Mouse (Mus musculus): ENCODE results near the gene Rps15. TPM values are rescaled to one million over a fixed set of nuclear protein-coding genes. Genes with fewer than 3 reads are reported as not detected.

Gene Rps15
- polyA plus RNA-seq, 1 experiment from 2014 or later, result 544 TPM

DNA sequence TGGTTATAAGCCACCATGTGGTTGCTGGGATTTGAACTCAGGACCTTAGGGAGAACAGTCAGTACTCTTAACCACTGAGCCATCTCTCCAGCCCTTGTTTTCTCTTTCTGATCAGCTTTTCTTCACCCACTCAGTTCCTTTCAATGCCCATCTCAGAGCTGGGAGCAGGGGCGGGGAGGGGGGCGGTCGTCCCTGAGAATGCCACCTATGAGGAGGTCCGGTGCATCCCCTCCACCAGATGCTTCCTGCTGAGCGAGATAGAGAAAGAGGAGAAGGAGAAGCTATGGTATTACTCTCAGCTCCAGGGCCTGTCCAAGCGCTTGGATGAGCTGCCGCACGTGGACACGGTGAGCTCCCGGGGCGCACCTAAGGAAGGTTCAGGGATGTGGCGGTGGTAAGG lies 12.2 kb downstream of the Rps15 start:
- Histone ChIP-seq H3K4me1 (peaks cover 59% of the 10 kb centered on the region), H3K27ac (replicated peaks) (no peak overlapping the region), H3K36me3 (peaks cover 58% of the 10 kb centered on the region), H3K9ac (replicated peaks) (0 out of 2 replicates have a peak overlapping the region, but pooled peaks have one; percentile 18), H3K27me3 (replicated peaks) (no peaks in the 10 kb centered on the region), H3K9me3 (replicated peaks) (no peaks in the 10 kb centered on the region), H3K4me2 (peak overlapping the region; percentile 32), H3K4me3 (replicated peaks) (peak overlapping the region; percentile 0; the same call in 1 of the 2 replicates)
- WGBS, result 23% methylated on average over 12 of the region's 12 CpGs
- no peak for ATAC-seq (ENCODE audit: low FRiP score)

DNA sequence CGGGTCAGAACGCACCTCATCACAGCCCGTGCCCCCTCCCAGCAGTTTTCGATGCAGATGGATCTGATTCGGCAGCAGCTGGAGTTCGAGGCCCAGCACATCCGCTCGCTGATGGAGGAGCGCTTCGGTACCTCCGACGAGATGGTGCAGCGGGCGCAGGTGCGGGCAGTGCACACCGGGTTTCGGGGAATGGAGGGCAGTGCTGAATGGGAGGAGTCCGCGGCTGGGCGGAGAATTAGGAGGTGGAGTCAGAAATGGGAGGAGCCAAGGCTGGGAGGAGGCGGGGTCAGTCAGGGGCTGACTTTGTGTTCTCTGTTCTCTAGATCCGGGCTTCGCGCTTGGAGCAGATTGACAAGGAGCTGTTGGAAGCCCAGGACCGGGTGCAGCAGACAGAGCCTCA lies 12.6 kb downstream of the Rps15 start:
- WGBS, result 12% methylated on average over 25 of the region's 25 CpGs
- H3K4me2 ChIP-seq, result peak overlapping the region; percentile 32
- peaks cover 62% of the 10 kb centered on the region for H3K36me3 ChIP-seq
- no peak overlapping the region for H3K27ac ChIP-seq (replicated peaks)
- H3K9me3 ChIP-seq (replicated peaks), result no peaks in the 10 kb centered on the region
- H3K27me3 ChIP-seq (replicated peaks), result no peaks in the 10 kb centered on the region
- H3K4me3 ChIP-seq (replicated peaks), result peak overlapping the region; percentile 0; the same call in 1 of the 2 replicates
- H3K4me1 ChIP-seq, result peaks cover 56% of the 10 kb centered on the region
- no peak for ATAC-seq (ENCODE audit: low FRiP score)
- H3K9ac ChIP-seq (replicated peaks), result no peak overlapping the region

DNA sequence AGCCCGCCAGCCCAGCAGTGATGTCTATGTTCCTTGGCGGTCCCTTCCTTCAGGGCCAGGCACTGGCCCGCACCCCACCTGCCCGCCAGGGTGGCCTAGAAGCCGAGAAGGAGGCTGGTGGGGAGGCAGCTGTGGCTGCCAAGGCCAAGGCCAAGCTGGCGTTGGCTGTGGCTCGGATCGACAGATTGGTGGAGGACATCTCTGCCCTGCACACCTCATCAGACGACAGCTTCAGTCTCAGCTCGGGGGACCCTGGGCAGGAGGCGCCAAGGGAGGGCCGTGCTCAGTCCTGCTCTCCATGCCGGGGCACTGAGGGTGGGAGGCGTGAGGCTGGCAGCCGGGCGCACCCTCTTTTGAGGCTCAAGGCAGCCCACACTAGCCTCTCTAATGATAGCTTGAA lies 19.3 kb downstream of the Rps15 start:
- Histone ChIP-seq H3K27ac (replicated peaks) (no peak overlapping the region), H3K4me1 (peaks cover 41% of the 10 kb centered on the region), H3K36me3 (peaks cover 98% of the 10 kb centered on the region), H3K4me2 (no peak overlapping the region), H3K9ac (replicated peaks) (no peak overlapping the region), H3K27me3 (replicated peaks) (no peaks in the 10 kb centered on the region), H3K9me3 (replicated peaks) (no peaks in the 10 kb centered on the region), H3K4me3 (replicated peaks) (no peak overlapping the region)
- no peak for ATAC-seq (ENCODE audit: low FRiP score)
- 87% methylated on average over 16 of the region's 16 CpGs for WGBS

DNA sequence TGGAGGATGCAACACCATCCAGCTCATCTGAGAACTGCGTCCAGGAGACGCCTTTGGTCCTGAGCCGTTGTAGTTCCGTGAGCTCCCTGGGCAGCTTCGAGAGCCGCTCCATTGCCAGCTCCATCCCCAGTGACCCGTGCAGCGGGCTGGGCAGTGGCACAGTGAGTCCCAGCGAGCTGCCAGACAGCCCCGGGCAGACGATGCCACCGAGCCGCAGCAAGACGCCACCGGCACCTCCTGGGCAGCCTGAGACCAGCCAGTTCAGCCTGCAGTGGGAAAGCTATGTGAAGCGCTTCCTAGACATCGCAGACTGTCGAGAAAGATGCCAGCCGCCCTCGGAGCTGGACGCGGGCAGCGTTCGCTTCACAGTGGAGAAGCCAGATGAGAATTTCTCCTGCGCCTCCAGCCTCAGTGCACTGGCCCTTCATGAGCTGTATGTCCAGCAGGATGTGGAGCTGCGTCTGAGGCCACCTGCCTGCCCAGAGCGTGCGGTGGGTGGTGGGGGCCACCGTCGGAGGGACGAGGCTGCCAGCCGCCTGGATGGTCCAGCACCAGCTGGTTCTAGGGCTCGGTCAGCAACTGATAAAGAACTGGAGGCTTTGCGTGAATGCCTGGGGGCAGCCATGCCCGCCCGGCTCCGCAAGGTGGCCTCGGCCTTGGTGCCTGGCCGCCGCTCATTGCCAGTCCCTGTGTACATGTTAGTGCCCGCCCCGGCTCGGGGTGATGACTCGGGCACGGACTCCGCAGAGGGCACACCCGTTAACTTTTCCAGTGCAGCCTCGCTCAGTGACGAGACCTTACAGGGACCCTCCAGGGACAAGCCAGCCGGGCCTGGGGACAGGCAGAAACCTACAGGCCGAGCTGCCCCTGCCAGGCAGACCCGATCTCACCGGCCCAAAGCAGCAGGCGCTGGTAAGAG lies 20.6 kb downstream of the Rps15 start:
- Histone ChIP-seq H3K27ac (replicated peaks) (no peak overlapping the region), H3K4me3 (replicated peaks) (no peak overlapping the region), H3K27me3 (replicated peaks) (no peaks in the 10 kb centered on the region), H3K36me3 (peaks cover 97% of the 10 kb centered on the region), H3K4me2 (no peak overlapping the region), H3K9me3 (replicated peaks) (no peaks in the 10 kb centered on the region), H3K4me1 (peaks cover 50% of the 10 kb centered on the region), H3K9ac (replicated peaks) (no peak overlapping the region)
- ATAC-seq (ENCODE audit: low FRiP score), result no peak
- WGBS, result 67% methylated on average over 54 of the region's 54 CpGs

DNA sequence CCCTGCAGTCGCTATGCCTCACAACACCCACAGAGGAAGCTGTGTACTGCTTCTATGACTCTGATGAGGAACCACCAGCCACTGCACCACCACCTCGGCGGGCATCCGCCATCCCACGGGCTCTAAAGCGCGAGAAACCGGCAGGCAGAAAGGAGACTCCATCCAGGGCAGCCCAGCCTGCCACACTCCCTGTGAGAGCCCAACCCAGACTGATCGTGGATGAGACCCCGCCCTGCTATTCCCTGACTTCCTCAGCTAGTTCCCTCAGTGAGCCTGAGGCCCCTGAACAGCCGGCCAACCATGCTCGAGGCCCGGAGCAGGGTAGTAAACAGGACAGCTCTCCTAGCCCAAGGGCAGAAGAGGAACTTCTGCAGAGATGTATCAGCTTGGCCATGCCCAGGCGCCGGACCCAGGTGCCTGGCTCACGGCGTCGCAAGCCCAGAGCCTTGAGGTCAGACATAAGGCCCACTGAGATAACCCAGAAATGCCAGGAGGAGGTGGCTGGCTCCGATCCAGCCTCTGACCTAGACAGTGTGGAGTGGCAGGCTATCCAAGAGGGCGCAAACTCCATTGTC lies 21.5 kb downstream of the Rps15 start:
- H3K4me2 ChIP-seq, result no peak overlapping the region
- H3K4me3 ChIP-seq (replicated peaks), result no peak overlapping the region
- 50% methylated on average over 20 of the region's 20 CpGs for WGBS
- H3K9ac ChIP-seq (replicated peaks), result no peak overlapping the region
- H3K4me1 ChIP-seq, result peaks cover 55% of the 10 kb centered on the region
- no peak for ATAC-seq (ENCODE audit: low FRiP score)
- peaks cover 95% of the 10 kb centered on the region for H3K36me3 ChIP-seq
- no peaks in the 10 kb centered on the region for H3K27me3 ChIP-seq (replicated peaks)
- no peak overlapping the region for H3K27ac ChIP-seq (replicated peaks)
- no peaks in the 10 kb centered on the region for H3K9me3 ChIP-seq (replicated peaks)

DNA sequence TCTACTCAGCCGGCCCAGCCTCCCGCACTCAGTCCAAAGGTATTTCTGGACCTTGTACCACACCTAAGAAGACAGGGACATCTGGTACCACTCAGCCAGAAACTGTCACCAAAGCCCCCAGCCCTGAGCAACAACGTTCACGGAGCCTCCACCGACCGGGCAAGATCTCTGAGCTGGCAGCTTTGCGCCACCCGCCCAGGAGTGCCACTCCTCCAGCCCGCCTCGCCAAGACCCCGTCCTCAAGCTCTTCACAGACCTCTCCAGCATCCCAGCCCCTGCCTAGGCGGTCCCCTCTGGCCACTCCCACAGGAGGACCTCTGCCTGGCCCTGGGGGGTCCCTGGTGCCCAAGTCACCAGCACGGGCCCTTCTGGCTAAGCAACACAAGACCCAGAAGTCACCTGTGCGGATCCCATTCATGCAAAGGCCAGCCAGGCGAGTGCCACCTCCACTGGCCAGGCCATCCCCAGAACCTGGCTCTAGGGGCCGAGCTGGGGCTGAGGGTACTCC lies 22.3 kb downstream of the Rps15 start:
- Histone ChIP-seq H3K4me1 (peaks cover 63% of the 10 kb centered on the region), H3K4me2 (no peak overlapping the region), H3K27me3 (replicated peaks) (no peaks in the 10 kb centered on the region), H3K36me3 (peaks cover 87% of the 10 kb centered on the region), H3K27ac (replicated peaks) (no peak overlapping the region), H3K9me3 (replicated peaks) (no peaks in the 10 kb centered on the region), H3K4me3 (replicated peaks) (no peak overlapping the region), H3K9ac (replicated peaks) (no peak overlapping the region)
- WGBS, result 55% methylated on average over 16 of the region's 16 CpGs
- ATAC-seq (ENCODE audit: low FRiP score), result no peak

DNA sequence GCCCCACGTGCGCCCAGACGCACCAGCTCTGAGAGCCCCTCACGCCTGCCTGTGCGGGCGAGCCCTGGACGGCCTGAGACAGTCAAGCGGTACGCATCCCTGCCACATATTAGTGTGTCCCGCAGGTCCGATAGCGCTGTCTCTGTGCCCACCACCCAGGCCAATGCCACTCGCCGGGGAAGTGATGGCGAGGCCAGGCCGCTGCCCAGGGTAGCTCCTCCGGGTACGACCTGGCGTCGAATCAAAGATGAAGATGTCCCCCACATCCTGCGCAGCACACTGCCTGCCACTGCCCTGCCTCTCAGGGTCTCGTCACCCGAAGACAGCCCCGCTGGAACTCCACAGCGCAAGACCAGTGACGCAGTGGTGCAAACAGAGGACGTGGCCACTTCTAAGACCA lies 23.1 kb downstream of the Rps15 start:
- H3K27me3 ChIP-seq (replicated peaks), result no peaks in the 10 kb centered on the region
- H3K9ac ChIP-seq (replicated peaks), result no peak overlapping the region
- H3K36me3 ChIP-seq, result peaks cover 79% of the 10 kb centered on the region
- no peak overlapping the region for H3K4me3 ChIP-seq (replicated peaks)
- no peaks in the 10 kb centered on the region for H3K9me3 ChIP-seq (replicated peaks)
- peaks cover 69% of the 10 kb centered on the region for H3K4me1 ChIP-seq
- 50% methylated on average over 27 of the region's 27 CpGs for WGBS
- no peak overlapping the region for H3K27ac ChIP-seq (replicated peaks)
- no peak for ATAC-seq (ENCODE audit: low FRiP score)
- no peak overlapping the region for H3K4me2 ChIP-seq

DNA sequence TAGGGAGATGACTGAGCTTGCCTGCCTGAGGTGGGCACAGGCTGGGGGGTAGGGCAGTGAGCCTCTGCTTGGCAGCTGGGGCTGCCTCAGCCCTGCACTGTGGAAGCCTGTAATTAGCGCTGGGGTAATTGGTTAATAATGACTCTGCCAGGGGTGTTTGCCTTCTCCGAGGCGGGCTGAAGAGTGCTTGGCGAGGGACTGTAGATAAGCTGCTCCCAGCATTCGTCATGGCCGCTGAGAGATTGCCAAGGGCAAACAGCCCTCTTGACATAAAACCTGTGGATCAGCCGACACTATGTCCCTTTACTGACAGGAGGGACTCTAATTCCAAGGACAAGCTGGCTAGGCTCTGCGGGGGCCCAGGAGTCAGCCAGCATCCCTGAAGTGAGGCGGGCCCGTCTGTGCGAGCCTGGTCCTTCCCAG lies 24.1 kb downstream of the Rps15 start:
- ATAC-seq (ENCODE audit: low FRiP score), result no peak
- Histone ChIP-seq H3K4me3 (replicated peaks) (no peak overlapping the region), H3K9ac (replicated peaks) (no peak overlapping the region), H3K27me3 (replicated peaks) (no peaks in the 10 kb centered on the region), H3K9me3 (replicated peaks) (no peaks in the 10 kb centered on the region), H3K36me3 (peaks cover 69% of the 10 kb centered on the region), H3K4me1 (peaks cover 73% of the 10 kb centered on the region), H3K4me2 (no peak overlapping the region; the same call in 1 of the 2 replicates), H3K27ac (replicated peaks) (0 out of 2 replicates have a peak overlapping the region, but pooled peaks have one; percentile 3)
- 15% methylated on average over 11 of the region's 11 CpGs for WGBS

DNA sequence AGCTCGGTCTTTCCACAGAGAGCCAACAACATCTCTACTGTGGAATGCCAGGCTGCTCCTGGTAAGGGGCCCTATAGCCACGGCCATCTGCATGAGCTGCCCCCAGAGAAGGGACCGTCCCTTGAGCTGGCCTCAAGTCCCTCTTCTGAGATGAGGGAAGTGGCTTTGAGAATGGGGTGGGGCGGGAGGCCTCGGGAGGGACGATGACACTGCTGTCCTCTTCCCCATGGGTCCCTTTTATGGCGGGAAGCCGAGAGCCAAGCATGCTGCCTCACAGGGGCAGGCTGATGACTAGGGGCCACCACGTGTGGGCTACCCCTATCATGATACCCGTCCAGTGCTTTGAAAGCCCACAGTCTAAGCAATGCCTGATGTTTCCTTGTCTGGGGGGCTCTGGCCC lies 24.8 kb downstream of the Rps15 start:
- Histone ChIP-seq H3K4me3 (replicated peaks) (no peak overlapping the region), H3K36me3 (peaks cover 63% of the 10 kb centered on the region), H3K9me3 (replicated peaks) (no peaks in the 10 kb centered on the region), H3K27ac (replicated peaks) (peak overlapping the region; percentile 3; the same call in 1 of the 2 replicates), H3K4me1 (peaks cover 76% of the 10 kb centered on the region), H3K27me3 (replicated peaks) (no peaks in the 10 kb centered on the region), H3K4me2 (no peak overlapping the region), H3K9ac (replicated peaks) (no peak overlapping the region)
- no peak for ATAC-seq (ENCODE audit: low FRiP score)
- 34% methylated on average over 10 of the region's 10 CpGs for WGBS

DNA sequence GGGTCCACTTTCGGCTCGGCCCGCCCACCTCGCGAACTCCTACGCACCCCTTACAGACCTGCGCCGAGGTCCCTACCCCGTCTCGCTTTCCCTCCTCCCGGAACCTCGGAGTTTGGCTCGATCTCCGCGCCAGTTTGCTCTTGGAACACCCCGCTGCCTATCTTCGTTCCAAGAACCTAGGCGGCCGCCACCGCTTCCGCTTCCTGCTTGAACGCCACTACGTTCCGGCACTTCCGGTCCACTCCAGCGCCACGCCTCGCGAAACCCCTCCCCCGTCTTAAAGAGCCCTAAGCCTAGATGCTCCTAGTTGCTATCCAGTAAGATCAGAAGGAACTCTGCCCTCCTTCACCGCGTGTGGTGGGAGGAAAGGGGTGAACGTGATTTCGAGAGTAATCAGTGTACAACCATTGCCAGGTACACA lies 28.1 kb downstream of the Rps15 start, which contains the start of gene 2310011J03Rik:
2310011J03Rik (minus strand) TSS at position 198 of the 421 bp plus-strand sequence.
- WGBS, result under 1% methylated on average over 34 of the region's 34 CpGs
- peak within 1 kb of the TSS; percentile 72 for H3K4me3 ChIP-seq (replicated peaks)
- peak within 1 kb of the TSS; percentile 76 for H3K27ac ChIP-seq (replicated peaks)
- no peaks in the 10 kb centered on the region for H3K9me3 ChIP-seq (replicated peaks)
- peaks cover 67% of the 10 kb centered on the region for H3K4me1 ChIP-seq
- H3K9ac ChIP-seq (replicated peaks), result peak within 1 kb of the TSS; percentile 64
- ATAC-seq (ENCODE audit: low FRiP score), result peak; percentile 71
- peaks cover 2% of the 10 kb centered on the region; the same call in 1 of the 2 replicates for H3K27me3 ChIP-seq (replicated peaks)
- H3K36me3 ChIP-seq, result peaks cover 31% of the 10 kb centered on the region
- H3K4me2 ChIP-seq, result peak within 1 kb of the TSS; percentile 96

DNA sequence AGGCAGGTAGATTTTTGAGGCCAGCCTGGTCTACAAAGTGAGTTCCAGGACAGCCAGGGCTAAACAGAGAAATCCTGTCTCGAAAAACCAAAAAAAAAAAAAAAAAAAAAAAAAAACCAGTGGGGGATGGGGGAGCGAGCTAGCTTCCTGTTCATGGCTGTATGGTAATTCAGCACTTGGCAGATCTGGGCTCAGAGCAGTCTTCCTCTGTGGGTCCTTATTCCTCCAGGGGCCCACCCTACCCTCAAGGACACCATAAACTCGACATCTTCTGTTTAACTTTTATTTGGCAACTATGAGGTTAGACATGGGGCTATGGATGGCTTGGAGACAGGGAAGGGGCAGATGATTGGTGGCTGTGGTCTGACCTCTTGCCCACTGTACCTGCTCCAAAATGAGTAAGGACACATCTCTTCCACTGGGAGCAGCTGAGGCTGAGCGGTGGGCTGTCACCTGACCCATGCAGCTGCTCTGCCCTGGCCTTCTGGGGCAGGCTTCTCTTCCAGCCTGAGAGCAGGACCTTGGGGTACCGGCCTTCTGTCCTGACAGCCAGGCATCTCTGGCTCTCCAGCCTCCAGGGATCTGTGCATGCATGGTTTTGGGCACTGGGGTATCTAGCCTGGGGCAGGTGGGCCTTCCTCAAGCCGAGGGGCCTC lies 28.9 kb downstream of the Rps15 start:
- H3K4me3 ChIP-seq (replicated peaks), result no peak overlapping the region
- no peaks in the 10 kb centered on the region for H3K9me3 ChIP-seq (replicated peaks)
- no peak overlapping the region; the same call in 1 of the 2 replicates for H3K4me2 ChIP-seq
- ATAC-seq (ENCODE audit: low FRiP score), result no peak
- H3K36me3 ChIP-seq, result peaks cover 23% of the 10 kb centered on the region
- no peak overlapping the region for H3K9ac ChIP-seq (replicated peaks)
- H3K27ac ChIP-seq (replicated peaks), result no peak overlapping the region
- H3K27me3 ChIP-seq (replicated peaks), result peaks cover 2% of the 10 kb centered on the region; the same call in 1 of the 2 replicates
- H3K4me1 ChIP-seq, result peaks cover 59% of the 10 kb centered on the region
- 78% methylated on average over 6 of the region's 6 CpGs for WGBS
